Mouse (Mus musculus) megakaryocyte-erythroid progenitor cell, adult 5 weeks (primary cell): ENCODE results near the gene Hoxa3. TPM values are rescaled to one million over a fixed set of nuclear protein-coding genes. Genes with fewer than 3 reads are reported as not detected.

Source experiments
- polyA plus RNA-seq: library from polyadenylated mRNA; stranded (reverse); fragments of >175 nt; gene quantifications from 2 replicates; pipeline ENCODE4 v1.2.3, GENCODE M21; 2012

Gene Hoxa3
- polyA plus RNA-seq: 3.2 and 3.5 TPM in 2 replicates

DNA sequence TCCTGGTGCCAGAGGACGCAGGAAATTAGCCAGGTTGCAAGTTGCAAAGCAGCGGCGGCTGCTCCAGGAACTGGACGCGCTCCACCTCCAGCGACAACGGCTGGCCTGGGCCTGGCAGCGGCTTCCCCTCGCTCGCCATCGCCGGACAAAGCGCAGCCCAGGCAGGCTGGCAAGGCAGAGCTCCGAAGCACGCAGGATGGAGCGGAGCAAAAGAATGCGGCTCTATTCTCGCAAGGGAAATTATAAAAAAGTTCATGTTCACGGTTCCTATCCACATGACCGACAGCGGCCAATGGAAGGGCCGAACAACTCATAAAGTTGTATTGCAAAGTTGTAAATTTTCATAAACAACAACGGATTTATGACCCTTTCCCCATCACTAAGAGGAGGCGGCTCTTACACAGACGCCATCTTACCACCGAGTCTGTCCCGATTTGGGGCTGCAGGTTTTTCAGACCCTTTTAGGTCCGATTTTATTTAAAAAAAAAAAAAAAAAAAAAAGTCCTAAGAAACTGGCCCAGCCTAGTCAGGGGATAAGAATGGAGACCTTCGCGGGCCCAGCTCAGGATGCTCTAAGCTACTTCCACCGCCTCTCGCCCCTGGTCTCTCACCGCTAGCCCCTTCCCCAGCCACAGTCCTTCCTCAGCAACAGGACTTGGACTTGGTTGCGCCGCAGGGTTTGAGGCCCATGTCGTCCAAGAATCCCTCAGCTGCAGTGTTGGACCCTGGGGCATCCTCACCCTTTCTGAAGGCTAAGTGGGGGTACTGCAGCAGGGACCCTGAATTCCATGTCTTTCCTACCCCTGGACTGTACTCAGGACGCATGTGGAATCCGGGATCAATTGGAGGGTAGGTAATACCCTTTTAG is at the start of gene Hoxa3, which contains the start of gene Gm28308:
Gene Hoxa3, minus strand, starts transcription at position 218 of the 868 bp plus-strand sequence.
Gene Gm28308, minus strand, starts transcription at position 221 of the 868 bp plus-strand sequence.

DNA sequence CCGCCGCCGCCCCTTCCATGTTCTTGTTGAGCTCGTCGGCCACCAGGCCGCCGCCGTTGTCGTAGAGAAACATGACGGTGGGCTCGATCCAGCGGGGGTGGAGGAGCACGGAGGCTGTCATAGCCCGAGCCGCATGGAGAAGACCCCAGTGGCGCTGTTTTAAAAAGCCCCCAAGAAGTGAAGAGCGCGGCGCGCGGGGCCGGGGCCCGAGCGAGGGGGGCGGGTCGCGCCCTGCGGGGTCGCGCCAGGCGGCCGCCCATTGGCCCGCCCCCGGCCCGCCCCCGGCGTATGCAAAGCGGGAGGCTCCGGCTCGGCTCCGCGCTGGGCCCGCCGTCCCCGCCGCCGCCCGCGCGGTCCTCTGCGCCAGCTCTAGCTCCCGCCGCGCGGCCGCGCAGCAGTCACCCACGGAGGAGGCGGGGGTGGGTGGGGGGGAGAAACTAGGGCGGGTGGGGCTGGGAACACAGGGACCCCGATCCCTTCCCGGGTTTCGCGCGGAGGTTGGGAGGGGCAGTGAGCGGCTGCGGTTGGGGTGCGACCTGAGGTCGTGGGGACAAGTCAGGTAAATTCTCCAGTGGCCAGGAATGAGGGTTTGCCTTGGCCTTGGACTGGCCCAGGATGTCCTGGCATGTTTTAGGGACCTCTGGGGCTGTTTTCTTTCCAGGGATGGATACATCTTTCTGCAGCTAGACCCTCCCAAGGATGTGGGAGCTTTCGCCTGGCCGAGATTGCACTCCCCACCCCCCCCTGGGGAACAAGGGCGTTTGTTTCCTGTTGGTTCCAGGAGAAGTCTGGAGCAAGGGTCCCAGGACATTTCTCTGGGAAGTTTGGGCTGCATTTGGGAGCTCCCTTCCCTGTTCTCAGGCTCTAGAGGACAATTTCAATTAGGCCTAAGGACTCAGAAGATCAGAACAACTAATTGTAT is 47.8 kb upstream of the Hoxa3 start, which contains the start of gene Hoxa13:
Gene Hoxa13, minus strand, starts transcription at position 227 of the 922 bp plus-strand sequence.

DNA sequence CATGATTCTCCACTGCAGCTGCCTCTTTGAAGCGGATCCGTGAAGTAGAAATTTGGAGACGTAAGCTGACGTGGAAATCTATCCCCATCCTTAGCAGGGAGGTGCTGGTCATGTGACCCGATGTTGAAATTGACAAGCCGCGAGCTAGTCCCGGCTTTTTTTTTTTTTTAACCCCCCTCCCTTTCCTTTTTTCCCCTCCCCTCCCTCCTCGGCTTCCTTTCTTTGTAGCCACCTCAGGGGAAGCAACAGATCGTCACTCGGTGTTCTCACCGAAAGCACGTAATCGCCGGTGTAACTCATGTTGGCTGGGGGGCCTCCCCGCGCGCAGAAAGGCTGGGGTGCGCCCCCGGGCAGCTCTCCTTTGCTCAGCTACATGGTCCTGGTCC is 32.6 kb upstream of the Hoxa3 start, which contains the start of gene Hoxa11:
Gene Hoxa11, minus strand, starts transcription at position 54 of the 386 bp plus-strand sequence.

DNA sequence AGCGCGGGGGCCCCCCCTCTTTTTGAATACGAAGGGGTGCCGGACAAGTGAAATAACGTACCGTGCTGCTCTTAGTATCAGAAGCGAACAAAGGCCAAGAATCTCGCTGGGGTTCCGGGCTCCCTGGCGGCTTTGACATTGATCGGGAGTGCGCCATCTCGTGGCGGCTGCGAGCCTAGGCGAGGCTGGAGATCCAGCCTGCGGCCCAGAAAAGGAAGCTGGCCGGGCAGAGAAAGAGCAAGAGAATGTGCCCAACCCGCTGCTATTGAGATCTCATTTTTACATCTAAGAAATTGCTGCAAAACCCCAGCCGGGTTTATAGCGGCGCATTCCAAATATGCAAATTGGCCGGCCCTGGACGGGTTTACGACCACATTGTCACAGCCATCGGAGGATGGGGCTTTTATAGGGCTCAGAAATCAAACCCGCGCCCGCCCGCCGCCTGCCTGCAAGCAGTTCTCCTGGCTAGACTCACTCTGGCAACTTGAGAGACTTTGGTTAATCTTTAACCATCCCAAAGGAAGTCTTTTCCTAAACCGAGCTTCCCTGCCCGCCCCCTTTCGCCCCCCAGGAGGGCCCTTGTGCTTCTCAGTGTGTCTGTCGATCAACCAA is 27.4 kb upstream of the Hoxa3 start, which contains the start of gene Hoxa10:
Gene Hoxa10, minus strand, starts transcription at position 466 of the 612 bp plus-strand sequence.

DNA sequence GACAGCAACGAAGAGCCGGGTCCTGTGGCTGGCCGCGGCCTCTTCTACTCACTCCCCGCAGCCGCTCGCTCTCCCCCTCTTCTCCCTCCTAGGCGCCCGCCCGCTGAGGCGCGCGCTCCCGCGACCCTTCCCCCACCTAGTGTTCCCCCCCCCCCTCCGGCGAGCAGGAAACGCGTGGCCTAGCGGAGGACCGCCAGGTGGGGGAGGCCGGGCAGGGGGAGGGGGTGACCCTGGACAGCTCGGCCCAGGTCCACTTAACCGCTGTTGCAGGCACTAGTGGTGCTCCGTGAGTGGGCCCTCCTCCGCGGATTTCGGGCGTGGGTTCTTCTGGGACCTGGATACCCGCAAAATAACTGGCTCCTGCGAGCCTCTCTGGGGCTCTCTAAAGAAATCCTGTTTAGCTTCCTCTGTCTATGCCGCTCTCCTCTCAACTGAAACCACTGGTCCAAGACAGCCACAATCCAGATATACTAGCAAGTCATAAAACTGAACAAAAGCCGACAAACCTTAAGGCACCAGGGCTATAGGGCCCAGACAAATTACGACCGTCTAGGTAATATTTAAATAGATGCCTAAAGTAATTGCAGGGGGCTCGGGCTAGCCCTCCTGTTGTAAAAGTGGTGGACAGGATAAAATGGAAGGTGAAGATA is 17.5 kb upstream of the Hoxa3 start, which contains the start of gene Hoxa9:
Gene Hoxa9, minus strand, starts transcription at position 574 of the 650 bp plus-strand sequence.

DNA sequence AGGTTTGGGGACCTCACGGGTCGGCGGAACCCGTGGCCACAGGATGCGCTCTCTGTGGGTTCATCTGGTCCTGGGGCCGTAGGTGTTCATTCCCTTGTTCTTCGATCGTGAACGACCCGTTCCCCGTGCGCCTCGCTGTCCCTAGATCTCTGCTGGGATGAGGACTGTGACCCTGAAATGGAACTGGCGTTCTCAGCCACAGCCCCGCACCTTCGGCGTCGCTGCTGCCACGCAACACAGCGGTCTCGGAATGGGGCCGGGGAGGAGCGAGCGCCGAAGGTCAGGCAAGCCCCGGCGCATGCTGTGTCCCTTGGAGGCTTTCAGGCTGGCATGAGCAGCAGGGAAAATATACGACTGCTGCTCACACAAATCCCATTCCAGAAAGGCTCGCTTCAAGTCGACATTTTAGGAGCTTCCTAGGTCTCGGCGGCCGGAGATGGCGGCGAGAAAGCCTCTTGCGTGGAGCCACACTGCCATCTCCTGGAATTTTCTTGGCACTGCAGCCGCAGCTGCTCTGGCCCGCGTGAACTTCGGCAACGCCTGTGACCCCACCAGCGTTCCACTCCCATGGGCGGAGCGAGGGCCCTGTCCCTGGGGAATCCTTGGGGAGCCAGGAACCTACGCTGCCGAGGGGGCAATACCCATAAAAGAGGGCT is 8.3 kb upstream of the Hoxa3 start, which contains the start of gene Hoxa7:
Gene Hoxa7, minus strand, starts transcription at position 518 of the 656 bp plus-strand sequence.

DNA sequence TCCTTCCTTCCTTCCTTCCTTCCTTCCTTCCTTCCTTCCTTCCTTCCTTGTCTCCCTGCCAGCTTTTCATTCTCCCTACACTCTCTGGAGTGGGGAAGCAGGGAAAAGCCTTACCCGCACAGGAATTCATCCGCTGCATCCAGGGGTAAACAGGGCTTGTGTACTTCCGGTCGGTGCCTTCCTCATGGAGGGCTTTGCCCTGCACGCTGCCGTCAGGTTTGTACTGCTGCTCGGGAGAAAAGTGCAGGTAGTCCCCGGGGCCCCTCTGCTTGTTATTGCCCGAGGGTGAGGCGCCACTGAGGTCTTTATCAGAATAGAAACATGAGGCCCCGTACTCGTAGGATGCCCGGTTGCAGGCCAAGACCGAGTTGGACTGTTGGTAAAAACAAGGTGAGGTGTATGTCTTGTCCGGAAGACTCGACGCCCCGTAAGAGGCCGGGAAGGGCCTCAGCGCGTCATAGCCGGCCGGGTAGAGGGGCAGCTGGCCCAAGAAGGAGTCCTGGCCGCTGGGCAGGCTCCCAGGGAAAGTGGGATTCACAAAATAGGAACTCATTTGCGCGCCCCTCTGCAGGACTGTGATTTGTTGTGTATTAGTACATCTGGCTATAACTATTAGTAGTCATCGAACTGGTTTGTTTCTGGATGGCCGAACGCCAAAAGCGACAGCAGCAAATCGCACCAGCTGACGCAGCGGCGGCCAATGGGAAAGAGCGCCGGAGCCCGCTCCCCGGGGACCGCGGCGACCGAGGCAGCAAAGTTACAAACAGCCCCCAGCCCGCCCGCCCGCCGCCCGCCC is 4.9 kb downstream of the Hoxa3 start, which contains the start of gene Hoxa6:
Gene Hoxa6, minus strand, starts transcription at position 651 of the 796 bp plus-strand sequence.

DNA sequence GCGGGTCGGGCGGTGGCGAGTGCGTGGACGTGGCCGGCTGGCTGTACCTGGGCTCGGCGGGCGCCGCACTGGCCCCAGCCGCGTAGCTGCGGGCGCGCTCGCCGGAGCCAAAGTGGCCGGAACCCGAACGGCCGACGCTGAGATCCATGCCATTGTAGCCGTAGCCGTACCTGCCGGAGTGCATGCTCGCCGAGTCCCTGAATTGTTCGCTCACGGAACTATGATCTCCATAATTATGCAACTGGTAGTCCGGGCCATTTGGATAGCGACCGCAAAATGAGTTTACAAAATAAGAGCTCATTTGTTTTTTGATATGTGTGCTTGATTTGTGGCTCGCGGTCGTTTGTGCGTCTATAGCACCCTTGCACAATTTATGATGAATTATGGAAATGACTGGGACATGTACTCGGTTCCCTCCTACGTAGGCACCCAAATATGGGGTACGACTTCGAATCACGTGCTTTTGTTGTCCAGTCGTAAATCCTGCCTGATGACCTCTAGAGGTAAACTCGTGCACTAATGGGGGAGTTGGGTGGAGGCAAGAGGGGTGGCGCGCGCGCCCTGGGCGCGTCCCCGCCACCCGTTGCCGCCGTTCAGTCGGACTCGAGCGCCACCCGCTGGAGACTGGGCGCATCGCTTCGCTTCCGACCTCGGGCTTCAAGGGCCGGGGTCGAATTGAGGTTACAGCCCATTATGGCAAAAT is 8.9 kb downstream of the Hoxa3 start, which contains the start of gene Hoxa5:
Gene Hoxa5, minus strand, starts transcription at position 538 of the 703 bp plus-strand sequence.

DNA sequence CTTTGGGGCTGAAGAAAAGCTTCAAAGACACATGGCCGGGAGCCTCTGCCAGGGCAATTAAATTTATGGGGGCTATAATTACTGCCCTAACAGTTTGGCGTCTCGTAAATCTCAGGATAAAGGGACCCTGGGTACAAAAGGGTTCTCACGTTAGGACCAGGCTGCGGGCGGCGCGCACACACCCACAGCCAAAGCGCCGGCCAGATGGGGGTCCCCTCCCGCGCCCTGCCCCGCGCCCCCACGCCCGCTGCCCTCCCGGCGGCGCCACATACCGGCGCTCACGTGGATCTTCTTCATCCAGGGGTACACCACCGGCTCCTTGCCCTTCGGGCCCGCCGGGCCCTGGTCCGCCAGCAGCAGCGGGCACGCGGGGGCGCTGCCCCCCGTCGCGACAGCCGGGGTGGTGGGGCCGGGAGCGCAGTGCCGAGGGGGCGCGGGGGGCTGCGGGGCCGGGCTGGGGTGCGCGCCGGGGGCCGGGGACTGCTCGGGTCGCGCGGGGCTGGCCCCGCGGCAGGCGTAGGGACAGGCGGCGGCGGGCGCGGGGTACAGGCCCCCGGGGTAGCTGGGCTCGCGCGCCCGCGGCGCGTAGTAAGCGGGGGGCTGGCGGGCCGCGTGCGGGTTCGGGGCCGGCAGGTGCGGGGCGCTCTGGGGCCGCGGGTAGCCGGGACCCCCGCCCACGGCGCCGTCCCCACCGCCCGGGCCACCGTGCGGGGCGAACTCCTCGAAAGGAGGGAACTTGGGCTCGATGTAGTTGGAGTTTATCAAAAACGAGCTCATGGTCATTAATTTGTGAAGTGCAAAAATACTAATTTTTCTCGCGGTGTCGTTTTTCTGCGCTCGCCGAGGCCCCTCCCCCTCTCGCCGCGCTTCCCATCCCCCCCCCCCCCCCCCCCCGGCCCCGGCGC is 22.0 kb downstream of the Hoxa3 start, which contains the start of gene Hoxa4:
Gene Hoxa4, minus strand, starts transcription at position 848 of the 905 bp plus-strand sequence.

DNA sequence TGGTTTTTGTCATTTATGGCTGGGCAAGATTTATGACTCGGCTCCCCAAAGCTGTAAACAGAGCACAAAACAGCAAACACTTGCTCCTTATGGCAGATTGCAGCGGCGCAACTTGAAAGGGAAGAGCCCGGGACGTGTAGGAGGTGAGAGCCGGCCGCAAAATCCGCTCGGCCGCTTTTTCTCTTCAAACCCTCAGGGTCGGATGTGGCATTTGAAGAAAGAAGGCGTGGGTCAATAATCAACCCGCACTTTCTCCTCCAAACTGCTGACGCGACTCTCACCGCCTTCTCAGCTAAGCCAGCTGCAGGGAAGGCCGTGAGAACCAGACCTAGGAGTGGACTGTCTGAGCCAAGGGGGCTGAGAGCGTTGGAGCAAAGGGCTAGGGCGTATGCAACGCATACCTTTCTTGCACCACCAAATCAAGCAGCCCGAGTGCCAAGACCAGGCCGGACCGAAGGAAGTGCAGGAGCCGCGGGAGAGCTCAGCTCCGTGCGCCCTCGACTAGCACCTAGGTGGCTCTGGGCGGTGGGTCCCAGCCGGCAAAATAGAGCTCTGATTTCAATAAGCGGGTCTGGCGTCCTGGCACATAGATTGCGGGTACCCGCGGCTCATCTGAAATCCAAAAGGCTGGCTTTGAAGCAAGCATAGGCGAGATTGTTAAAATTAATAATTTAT is 35.9 kb downstream of the Hoxa3 start, which contains the start of gene 5730596B20Rik:
Gene 5730596B20Rik, plus strand, starts transcription at position 438 of the 675 bp plus-strand sequence.

DNA sequence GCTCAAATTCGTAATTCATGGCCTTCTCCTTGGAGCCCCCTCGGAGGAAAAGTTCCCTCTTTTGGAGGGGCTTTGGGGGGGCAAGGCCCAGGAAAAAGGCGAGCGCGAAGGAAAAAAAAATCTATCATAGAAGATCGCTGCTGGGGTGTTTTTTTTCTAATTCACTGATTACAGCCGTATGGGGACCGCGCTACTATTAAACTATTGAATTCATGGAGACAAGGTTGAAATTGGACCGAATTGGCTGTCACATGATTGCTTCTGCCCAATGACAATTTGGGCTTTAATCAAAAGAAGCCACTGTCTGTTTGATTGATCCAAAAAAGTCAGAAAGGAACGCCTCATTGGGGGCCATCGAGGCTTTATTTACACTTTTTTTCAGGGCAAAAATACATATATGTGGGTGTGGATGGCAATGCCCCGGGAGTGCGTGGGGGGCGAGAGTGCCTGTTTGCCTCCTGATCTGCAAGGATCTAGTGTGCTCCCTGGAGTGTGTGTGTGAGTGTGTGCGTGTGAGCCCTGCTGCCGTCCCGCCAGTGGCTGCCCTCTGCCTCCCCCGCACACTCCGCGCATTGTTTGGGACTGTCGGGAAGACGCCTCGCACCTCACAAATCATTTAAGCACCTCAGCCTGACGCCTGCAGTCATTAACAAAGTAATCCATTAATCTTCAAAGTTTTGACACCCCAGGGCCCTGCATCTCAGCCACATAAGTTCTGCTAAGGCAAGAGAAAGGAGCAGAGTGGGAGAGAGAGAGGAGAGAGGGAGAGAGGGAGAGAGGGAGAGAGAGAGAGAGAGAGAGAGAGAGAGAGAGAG is 48.3 kb downstream of the Hoxa3 start, which contains the start of gene Hoxa2:
Gene Hoxa2, minus strand, starts transcription at position 206 of the 815 bp plus-strand sequence.

DNA sequence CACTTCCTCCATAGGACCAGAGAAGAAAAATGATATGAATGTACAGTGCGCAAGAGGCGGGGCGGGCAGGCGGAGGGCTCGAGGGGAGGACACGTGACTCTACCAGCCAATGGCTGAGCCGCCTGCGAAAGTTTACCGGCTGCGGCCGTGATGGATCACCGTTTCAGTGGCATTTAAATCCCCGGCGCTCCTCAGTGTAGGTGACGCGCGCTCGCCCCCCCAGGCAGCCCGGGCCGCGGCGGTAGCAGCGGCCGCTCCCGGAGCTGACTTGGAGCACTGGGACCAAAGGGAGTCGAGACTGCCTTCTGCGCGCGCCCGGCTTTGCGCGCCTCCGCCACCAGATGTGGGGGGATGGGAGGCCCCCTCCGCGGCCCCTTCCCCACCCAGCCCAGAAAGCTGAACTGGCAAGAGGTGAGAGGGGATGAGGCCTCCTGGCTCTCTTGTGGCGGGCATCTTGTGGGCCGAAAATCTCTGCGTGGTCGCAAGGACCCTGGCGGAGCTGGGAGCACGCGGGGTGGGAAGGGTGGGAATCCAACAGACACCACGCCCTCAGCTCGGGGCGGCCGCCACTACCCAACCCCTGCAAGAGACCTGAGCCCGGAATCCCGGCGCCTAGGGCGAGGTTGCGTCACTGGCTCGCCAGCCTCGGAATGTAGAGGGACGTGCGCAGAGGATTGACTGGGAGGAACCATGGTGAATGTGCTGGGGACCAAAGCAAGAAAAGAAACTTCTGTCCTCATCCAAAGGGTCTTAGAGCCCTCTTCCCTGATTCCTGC is 54.7 kb downstream of the Hoxa3 start, which contains the start of gene Hoxa1:
Gene Hoxa1, minus strand, starts transcription at position 42 of the 776 bp plus-strand sequence.

